Mouse (Mus musculus): ENCODE data around the gene Ccng2. TPM values are rescaled to one million over a fixed set of nuclear protein-coding genes. Genes with fewer than 3 reads are reported as not detected.

Gene Ccng2
- polyA plus RNA-seq, 1 experiment from 2014 or later: 12.5 TPM

DNA sequence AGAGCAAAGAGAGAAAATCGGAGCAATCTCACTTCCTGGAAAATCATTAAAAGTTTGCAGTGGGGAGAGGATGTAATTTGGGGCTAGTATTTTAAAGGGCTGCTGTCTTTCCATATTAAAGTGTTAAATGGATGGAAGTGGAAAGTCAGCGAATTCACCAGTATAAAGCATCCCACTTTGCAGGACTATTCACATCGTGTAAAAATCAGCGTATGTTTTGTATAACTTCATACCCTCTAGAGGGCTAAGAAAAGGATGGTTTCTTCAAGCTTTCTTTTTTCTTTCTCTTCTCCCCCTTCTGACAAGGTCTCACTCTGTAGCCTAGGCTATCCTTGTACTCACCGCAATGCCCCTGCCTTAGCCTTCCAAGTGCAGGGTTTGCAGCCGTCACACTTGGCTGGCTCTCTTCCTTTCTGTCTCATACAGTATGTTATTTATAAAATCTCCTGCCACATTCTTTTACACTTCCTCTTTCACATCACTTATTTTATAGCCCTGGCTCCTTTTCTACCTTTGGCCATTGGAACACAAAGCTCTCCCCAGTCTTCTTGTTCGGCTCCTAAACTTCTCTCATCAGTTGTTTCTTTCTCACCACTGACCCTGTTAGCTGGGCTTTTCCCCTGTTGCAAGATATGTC, 1.8 kb upstream of the Ccng2 start:
- Histone ChIP-seq H3K4me1 (ENCODE audit: insufficient read depth) (peaks cover 11% of the 10 kb centered on the region), H3K4me2 (ENCODE audit: low read depth, low read length) (peak overlapping the region; percentile 79)

DNA sequence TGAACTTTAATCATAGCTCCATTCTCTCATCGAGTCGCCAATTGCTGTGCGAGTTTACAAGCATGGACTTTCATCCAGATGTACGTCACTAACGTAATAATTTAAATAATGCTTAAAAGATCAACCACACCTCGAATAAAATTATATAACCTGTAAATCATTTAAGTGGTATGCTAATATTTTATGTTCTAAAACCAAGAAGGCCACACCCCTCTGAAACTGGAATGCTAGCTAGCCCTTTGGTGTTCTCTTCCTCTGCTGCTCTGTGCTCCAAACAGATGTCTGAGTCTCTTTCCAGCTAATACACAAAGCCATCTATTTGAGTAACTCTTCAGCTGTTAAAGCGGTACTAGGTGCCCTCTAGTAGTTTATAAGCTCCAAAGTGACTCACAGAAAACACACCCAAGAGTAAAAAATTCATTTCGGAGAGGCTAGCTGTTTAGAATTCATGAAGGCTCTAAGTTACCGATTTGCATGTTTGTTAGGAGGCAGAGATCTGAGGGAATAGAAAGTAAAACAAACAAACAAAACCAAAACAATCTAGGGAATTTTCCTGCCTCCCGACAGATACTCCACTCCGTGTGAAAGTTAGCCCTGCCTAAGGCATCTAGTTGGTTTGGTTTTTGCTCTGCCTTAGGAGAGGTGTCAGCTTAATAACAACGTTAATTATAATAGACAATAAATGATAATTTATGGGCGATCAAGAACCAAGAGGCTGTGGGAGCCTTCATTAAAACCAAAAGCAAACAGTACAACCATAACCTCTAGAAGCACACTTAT, 1.1 kb upstream of the Ccng2 start:
- no peak for DNase-seq
- H3K36me3 ChIP-seq (replicated peaks; ENCODE audit: insufficient read depth, low read length): peaks cover 12% of the 10 kb centered on the region
- ATAC-seq: no peak
- no peaks in the 10 kb centered on the region for H3K27me3 ChIP-seq (ENCODE audit: insufficient read depth, low read length)
- H3K9me3 ChIP-seq (ENCODE audit: low read length): no peaks in the 10 kb centered on the region
- WGBS (ENCODE audit: insufficient replicate concordance): 47% methylated on average over 13 of the region's 13 CpGs
- peak overlapping the region; percentile 79 for H3K4me2 ChIP-seq (ENCODE audit: low read depth, low read length)
- no peak for TF ChIP-seq CTCF (IDR thresholded peaks at IDR 0.05; ENCODE audit: low read depth)
- TF ChIP-seq EP300 (IDR thresholded peaks at IDR 0.05; ENCODE audit: low read depth): no peak
- H3K4me1 ChIP-seq (ENCODE audit: insufficient read depth): peaks cover 11% of the 10 kb centered on the region
- H3K27ac ChIP-seq (ENCODE audit: low read depth): peak overlapping the region; percentile 95
- H3K9ac ChIP-seq (replicated peaks): no peak overlapping the region
- peak overlapping the region; percentile 93 for H3K4me3 ChIP-seq (ENCODE audit: low read depth, low read length)

More for the DNA sequence above, 1.8 kb upstream of the Ccng2 start:
- peak overlapping the region; percentile 95 for H3K27ac ChIP-seq (ENCODE audit: low read depth)
- DNase-seq (no peak), ATAC-seq (no peak)
- no peak for TF ChIP-seq EP300 (IDR thresholded peaks at IDR 0.05; ENCODE audit: low read depth)
- TF ChIP-seq CTCF (IDR thresholded peaks at IDR 0.05; ENCODE audit: low read depth): no peak
- no peak overlapping the region for H3K9ac ChIP-seq (replicated peaks)
- whole genome bisulfite sequencing (ENCODE audit: insufficient replicate concordance): 46% methylated on average over 7 of the region's 7 CpGs
- peaks cover 6% of the 10 kb centered on the region for H3K36me3 ChIP-seq (replicated peaks; ENCODE audit: insufficient read depth, low read length)
- 0 out of 2 replicates have a peak overlapping the region, but pooled peaks have one; percentile 2 for H3K4me3 ChIP-seq (ENCODE audit: low read depth, low read length)
- H3K27me3 ChIP-seq (ENCODE audit: insufficient read depth, low read length): no peaks in the 10 kb centered on the region
- no peaks in the 10 kb centered on the region for H3K9me3 ChIP-seq (ENCODE audit: low read length)

DNA sequence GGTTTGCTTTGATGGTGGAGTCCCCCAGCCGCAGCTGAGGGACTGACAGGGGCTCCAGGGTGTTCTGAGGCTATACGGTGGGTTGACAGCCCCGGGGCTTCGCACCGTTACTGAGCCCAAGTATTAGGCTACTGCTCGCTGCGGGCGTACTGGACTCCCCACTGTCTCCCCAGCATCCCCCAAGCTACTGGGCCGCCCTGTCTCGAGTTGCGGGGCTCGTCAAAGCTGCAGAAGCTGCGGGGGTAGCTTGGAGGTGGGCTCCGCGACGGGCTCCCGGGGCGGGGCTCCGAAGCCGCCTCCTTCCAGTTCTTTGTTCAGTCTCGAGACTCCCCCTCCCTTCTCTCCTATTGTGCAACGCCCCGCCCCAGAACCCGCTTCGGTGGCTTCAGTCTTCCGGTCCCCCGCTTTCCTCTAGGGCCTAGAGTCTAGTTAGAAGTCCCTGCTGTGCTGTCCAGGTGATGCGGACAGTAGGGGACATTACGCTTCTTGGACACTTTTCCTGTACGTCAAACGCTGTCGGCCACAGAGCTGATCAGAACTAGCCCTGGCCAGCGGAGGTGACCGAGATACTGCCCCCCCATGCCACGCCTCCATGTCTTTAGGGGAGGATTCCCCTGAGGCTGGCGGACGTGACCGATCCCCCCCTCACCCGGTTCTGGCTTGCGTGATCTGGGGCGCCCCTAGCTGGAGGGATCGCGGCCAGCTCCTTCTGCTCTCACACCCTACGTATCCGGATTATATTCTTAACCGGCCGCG, 972 bp downstream of the Ccng2 start:
- peak overlapping the region; percentile 79 for H3K4me2 ChIP-seq (ENCODE audit: low read depth, low read length)
- peak; percentile 69 for TF ChIP-seq CTCF (IDR thresholded peaks at IDR 0.05; ENCODE audit: low read depth)
- TF ChIP-seq EP300 (IDR thresholded peaks at IDR 0.05; ENCODE audit: low read depth): no peak
- peak; percentile 84 for DNase-seq
- H3K9ac ChIP-seq (replicated peaks): peak overlapping the region; percentile 97
- peak overlapping the region; percentile 93 for H3K4me3 ChIP-seq (ENCODE audit: low read depth, low read length)
- peaks cover 28% of the 10 kb centered on the region for H3K36me3 ChIP-seq (replicated peaks; ENCODE audit: insufficient read depth, low read length)
- no peaks in the 10 kb centered on the region for H3K9me3 ChIP-seq (ENCODE audit: low read length)
- ATAC-seq: peak; percentile 28
- peak overlapping the region; percentile 95 for H3K27ac ChIP-seq (ENCODE audit: low read depth)
- under 1% methylated on average over 48 of the region's 48 CpGs for WGBS (ENCODE audit: insufficient replicate concordance)
- no peaks in the 10 kb centered on the region for H3K27me3 ChIP-seq (ENCODE audit: insufficient read depth, low read length)
- peaks cover 8% of the 10 kb centered on the region for H3K4me1 ChIP-seq (ENCODE audit: insufficient read depth)

DNA sequence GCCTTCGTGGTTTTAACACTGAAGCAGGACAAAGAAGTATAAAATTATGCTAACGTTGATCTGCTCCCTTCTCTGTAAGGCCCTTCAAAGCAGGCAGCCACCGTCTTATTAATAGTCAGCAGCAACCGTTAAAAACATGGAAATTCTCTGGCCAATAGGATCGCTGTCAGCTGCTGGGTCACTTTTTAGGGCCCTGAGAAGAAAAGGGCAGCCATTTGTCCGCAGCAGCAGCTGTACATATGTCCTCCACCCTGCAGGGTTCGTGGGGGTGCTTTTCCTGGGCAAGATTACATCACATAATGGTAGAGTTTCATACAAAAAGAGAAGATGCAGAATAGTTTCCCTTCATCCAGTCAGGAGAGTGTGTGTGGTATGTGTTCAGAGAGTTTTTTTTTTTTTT, 3.0 kb downstream of the Ccng2 start:
- no peak overlapping the region for H3K9ac ChIP-seq (replicated peaks)
- no peaks in the 10 kb centered on the region for H3K27me3 ChIP-seq (ENCODE audit: insufficient read depth, low read length)
- 0 out of 2 replicates have a peak, but pooled peaks cover 2% of the 10 kb centered on the region for H3K4me1 ChIP-seq (ENCODE audit: insufficient read depth)
- no peak overlapping the region for H3K4me3 ChIP-seq (ENCODE audit: low read depth, low read length)
- 70% methylated on average over 7 of the region's 7 CpGs for WGBS (ENCODE audit: insufficient replicate concordance)
- DNase-seq (no peak), ATAC-seq (no peak)
- H3K4me2 ChIP-seq (ENCODE audit: low read depth, low read length): no peak overlapping the region; the same call in 1 of the 2 replicates
- TF ChIP-seq EP300 (IDR thresholded peaks at IDR 0.05; ENCODE audit: low read depth) (no peak), CTCF (IDR thresholded peaks at IDR 0.05; ENCODE audit: low read depth) (no peak)
- H3K9me3 ChIP-seq (ENCODE audit: low read length): no peaks in the 10 kb centered on the region
- no peak overlapping the region for H3K27ac ChIP-seq (ENCODE audit: low read depth)
- H3K36me3 ChIP-seq (replicated peaks; ENCODE audit: insufficient read depth, low read length): peaks cover 46% of the 10 kb centered on the region

DNA sequence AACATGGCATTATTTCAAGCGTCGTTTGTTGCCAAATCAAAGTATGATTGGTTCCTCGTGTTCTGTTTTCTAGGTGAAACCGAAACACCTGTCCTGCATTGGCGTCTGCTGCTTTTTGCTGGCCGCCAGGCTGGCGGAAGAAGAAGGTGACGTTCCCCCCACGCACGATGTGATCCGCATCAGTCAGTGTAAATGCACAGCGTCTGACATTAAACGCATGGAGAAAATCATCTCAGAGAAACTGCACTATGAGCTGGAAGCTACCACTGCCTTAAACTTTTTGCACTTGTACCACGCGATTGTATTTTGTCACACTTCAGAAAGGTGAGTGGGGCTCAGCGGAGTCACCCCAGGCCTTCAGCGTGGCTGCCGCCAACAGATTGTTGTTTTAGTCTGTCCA, 3.7 kb downstream of the Ccng2 start:
- H3K9me3 ChIP-seq (ENCODE audit: low read length): no peaks in the 10 kb centered on the region
- 90% methylated on average over 18 of the region's 18 CpGs for WGBS (ENCODE audit: insufficient replicate concordance)

More for the DNA sequence above, 3.7 kb downstream of the Ccng2 start:
- peaks cover 52% of the 10 kb centered on the region for H3K36me3 ChIP-seq (replicated peaks; ENCODE audit: insufficient read depth, low read length)
- H3K4me3 ChIP-seq (ENCODE audit: low read depth, low read length): no peak overlapping the region
- 0 out of 2 replicates have a peak, but pooled peaks cover 2% of the 10 kb centered on the region for H3K4me1 ChIP-seq (ENCODE audit: insufficient read depth)
- ATAC-seq (no peak), DNase-seq (no peak)
- no peak overlapping the region for H3K27ac ChIP-seq (ENCODE audit: low read depth)
- no peak overlapping the region for H3K4me2 ChIP-seq (ENCODE audit: low read depth, low read length)
- H3K27me3 ChIP-seq (ENCODE audit: insufficient read depth, low read length): no peaks in the 10 kb centered on the region
- no peak overlapping the region for H3K9ac ChIP-seq (replicated peaks)
- no peak for TF ChIP-seq CTCF (IDR thresholded peaks at IDR 0.05; ENCODE audit: low read depth)

All from liver, postnatal 0 days (tissue).